Mouse (Mus musculus) hindbrain, postnatal 0 days (tissue): Measurements from ENCODE around the gene Gm20388. TPM values are rescaled to one million over a fixed set of nuclear protein-coding genes. Genes with fewer than 3 reads are reported as not detected.

Source experiments
- ATAC-seq: fragments of 200-750 bp; cut with Nextera tagmentation; 2 replicates; pipeline ENCODE4 v1.8.0; 2017; ENCODE audit warnings: mild to moderate bottlenecking, moderate TSS enrichment, moderate library complexity
- DNase-seq: peaks from one replicate; pipeline ENCODE4 v3.0.0-alpha.2; 2015; ENCODE audit warnings: low spot score
- H3K27ac ChIP-seq: fragments of 300-500 bp; sonication (generic); 2 replicates; pipeline ENCODE4 v1.5.1; 2014; ENCODE audit warnings: mild to moderate bottlenecking
- H3K27me3 ChIP-seq: fragments of 300-500 bp; sonication (generic); 2 replicates; pipeline ENCODE4 v1.6.1; 2014; ENCODE audit warnings: low read length, mixed read lengths; ENCODE audit not compliant: insufficient read depth
- H3K36me3 ChIP-seq: fragments of 300-500 bp; sonication (generic); 2 replicates; pipeline ENCODE4 v1.6.1; 2014; ENCODE audit warnings: low read length, mixed read lengths; ENCODE audit not compliant: insufficient read depth
- H3K4me1 ChIP-seq: fragments of 300-500 bp; sonication (generic); 2 replicates; pipeline ENCODE4 v1.6.1; 2014; ENCODE audit warnings: antibody characterized with exemption, low read length, mixed read lengths; ENCODE audit not compliant: insufficient read depth
- H3K4me2 ChIP-seq: fragments of 300-500 bp; sonication (generic); 2 replicates; pipeline ENCODE4 v1.6.1; 2014; ENCODE audit warnings: low read depth, mild to moderate bottlenecking, low read length, moderate library complexity, mixed read lengths
- H3K4me3 ChIP-seq: fragments of 300-500 bp; sonication (generic); 2 replicates; pipeline ENCODE4 v1.5.1; 2014; ENCODE audit warnings: low read length
- H3K9ac ChIP-seq: fragments of 300-500 bp; sonication (generic); replicated peaks from 2 replicates; pipeline ENCODE4 v1.6.1; 2014; ENCODE audit warnings: mild to moderate bottlenecking, low read length, moderate library complexity, mixed read lengths
- H3K9me3 ChIP-seq: fragments of 300-500 bp; sonication (generic); 2 replicates; pipeline ENCODE4 v1.6.1; 2016; ENCODE audit warnings: low read length, mixed read lengths
- CTCF ChIP-seq: IDR thresholded peaks from 2 replicates; pipeline ENCODE4 v1.5.1; 2016; ENCODE audit warnings: antibody characterized with exemption, control low read depth, low read depth
- WGBS: fragments of 180-500 bp; shearing (Covaris S2); extraction: QIAGEN DNeasy Blood & Tissue Kit; methylation state at CpG from one replicate; pipeline ENCODE4 v1.1.7; 2014; 5-methylcytosine and 5-hydroxymethylcytosine counted together
- polyA plus RNA-seq: library from polyadenylated mRNA; unstranded; fragments of >200 nt; fragmentation: Nextera tagmentation; extraction: Ambion mirVana; gene quantifications from 2 replicates; pipeline ENCODE4 v1.2.1, GENCODE M21; 2015
- total RNA-seq: library from RNA; depleted of rRNA; stranded (reverse); fragments of >200 nt; gene quantifications from 2 replicates; pipeline ENCODE4 v1.2.3, GENCODE M21; 2014

Gene Gm20388
- total and polyA plus RNA-seq, 2 experiments from 2014 or later: 71.3 TPM; not detected in 1

DNA sequence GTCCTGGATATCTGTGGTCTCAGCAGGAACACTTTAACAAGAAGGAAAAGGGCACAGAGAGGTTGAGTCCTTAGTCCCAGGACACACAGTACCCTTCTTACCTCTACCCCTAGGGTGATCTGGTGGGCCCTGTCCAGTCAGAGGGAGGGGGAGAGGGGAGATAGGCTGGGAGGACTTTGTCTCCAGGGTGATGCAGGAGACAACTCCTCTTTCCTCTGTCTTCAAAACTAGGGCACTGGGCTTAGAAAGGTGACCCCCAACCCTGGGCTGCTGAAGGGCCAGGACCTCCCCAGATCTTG lies 316.9 kb downstream of the Gm20388 start:
- ATAC-seq (no peak), DNase-seq (no peak)
- no peak overlapping the region; the same call in 1 of the 2 replicates for H3K4me3 ChIP-seq
- H3K9me3 ChIP-seq: no peaks in the 10 kb centered on the region
- TF ChIP-seq CTCF: no peak
- H3K4me1 ChIP-seq: peaks cover 28% of the 10 kb centered on the region; the same call in 1 of the 2 replicates
- no peaks in the 10 kb centered on the region for H3K27me3 ChIP-seq
- H3K4me2 ChIP-seq: peak overlapping the region; percentile 80
- 0 out of 2 replicates have a peak overlapping the region, but pooled peaks have one; percentile 0 for H3K27ac ChIP-seq
- no peaks in the 10 kb centered on the region for H3K36me3 ChIP-seq
- H3K9ac ChIP-seq: no peak overlapping the region

DNA sequence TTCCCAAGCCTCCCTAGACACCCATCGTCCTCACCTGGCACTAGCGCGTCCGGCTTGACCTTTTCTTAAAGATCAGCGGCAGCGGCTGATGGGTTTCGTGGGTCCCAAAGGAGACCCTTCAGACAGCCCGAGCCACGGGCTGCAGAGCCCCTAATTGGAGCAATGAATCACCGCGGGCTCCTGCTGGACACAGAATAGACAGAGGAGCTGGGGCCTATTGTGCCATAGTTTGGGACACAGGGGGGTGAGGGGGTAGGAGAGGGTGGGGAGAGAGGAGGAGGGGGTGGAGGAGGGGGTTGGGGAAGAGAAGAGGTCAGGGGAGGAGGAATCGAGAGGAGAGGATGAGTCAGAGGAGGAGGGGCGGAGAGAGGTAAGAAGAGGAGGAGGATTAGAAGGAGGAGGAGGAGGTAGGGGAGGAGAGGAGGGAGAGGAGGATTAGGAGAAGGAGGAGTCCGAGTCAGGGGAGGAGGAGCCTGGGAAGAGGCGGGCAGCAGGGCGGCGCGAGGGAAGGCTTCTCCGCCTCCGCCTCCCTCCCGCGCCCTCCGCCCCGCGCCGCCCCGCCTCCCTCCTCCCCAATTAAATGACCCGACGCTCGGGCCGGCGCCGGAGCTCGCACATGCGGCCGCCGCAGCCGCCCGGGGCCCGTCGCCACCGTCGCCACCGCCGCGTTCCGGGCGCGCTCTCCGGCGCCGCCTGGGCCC lies 317.4 kb downstream of the Gm20388 start, which contains the start of gene Gse1:
Gene Gse1 (plus strand): TSS at position 566 of the 701 bp plus-strand sequence.
- ATAC-seq (peak; percentile 74), DNase-seq (peak; percentile 86)
- Histone ChIP-seq H3K9ac (peak within 1 kb of the TSS; percentile 70), H3K27me3 (no peaks in the 10 kb centered on the region), H3K4me2 (peak within 1 kb of the TSS; percentile 80), H3K36me3 (no peaks in the 10 kb centered on the region), H3K4me1 (peaks cover 33% of the 10 kb centered on the region; the same call in 1 of the 2 replicates), H3K27ac (peak within 1 kb of the TSS; percentile 70; the same call in 1 of the 2 replicates), H3K9me3 (no peaks in the 10 kb centered on the region), H3K4me3 (peak within 1 kb of the TSS; percentile 54)
- TF ChIP-seq CTCF: no peak
- 3% methylated on average over 26 of the region's 52 CpGs for WGBS

DNA sequence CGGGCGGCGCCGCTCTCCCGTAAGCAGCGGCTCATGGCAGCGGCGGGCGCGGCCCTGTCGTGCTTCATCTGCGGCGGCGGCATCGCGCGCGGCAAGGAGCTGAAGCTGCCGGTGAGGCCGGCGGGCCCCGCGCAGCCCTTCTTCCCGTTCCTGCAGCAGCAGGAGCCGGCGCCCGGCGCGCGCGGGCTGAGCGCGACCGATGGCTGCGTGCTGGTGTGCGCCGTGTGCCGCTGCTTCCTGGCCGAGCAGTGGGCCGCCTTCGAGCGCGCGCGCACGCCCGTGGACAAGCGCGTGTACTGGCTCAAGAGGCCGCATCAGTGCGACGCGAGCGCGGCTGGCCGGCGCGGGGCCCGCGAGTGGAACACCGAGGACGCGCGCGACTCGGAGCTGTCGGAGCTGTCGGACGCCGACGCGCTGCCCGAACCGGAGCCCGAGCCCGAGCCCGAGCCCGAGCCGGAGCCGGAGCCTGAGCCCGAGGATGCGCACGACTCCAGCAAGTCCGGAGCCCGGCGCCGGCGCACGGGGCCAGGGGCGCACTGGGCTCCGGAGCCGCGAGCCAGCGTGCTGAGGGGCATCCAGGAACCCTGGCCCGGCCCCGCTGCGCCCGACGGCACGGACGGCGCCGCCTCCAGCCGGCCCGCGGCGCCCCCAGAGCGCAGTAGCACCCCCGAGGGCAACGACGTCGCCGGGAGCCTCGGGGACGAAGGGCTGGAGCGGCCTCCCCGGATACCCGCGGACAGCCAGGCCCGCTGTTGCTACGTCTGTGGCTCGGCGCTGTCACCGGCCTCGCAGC lies 318.3 kb downstream of the Gm20388 start:
- TF ChIP-seq CTCF: no peak
- H3K4me3 ChIP-seq: peak overlapping the region; percentile 54
- no peaks in the 10 kb centered on the region for H3K36me3 ChIP-seq
- DNase-seq: peak; percentile 76
- H3K9ac ChIP-seq: peak overlapping the region; percentile 70
- H3K27me3 ChIP-seq: no peaks in the 10 kb centered on the region
- H3K27ac ChIP-seq: peak overlapping the region; percentile 70; the same call in 1 of the 2 replicates
- H3K4me1 ChIP-seq: peaks cover 41% of the 10 kb centered on the region; the same call in 1 of the 2 replicates
- peak; percentile 51 for ATAC-seq
- under 1% methylated on average over 113 of the region's 125 CpGs for WGBS
- H3K9me3 ChIP-seq: no peaks in the 10 kb centered on the region
- H3K4me2 ChIP-seq: peak overlapping the region; percentile 80

DNA sequence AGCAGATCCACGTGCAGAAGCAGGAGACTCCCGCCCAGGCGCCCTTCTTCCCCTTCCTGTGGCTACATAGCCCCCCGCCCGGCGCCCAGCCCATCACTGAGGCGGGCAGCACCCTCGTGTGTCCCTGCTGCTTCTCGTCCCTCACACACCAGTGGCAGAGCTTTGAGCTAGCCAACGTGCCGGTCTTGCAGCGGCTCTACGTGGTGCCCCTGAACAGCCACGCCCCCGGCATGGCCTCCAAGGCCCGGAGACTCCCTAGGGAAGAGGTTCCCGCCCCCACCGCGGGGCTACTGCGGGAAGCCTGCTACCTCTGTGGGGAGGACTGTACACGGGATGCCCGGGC lies 318.9 kb downstream of the Gm20388 start:
- peak overlapping the region; percentile 54 for H3K4me3 ChIP-seq
- WGBS: under 1% methylated on average over 17 of the region's 22 CpGs
- H3K4me2 ChIP-seq: peak overlapping the region; percentile 80
- H3K27me3 ChIP-seq: no peaks in the 10 kb centered on the region
- no peaks in the 10 kb centered on the region for H3K36me3 ChIP-seq
- DNase-seq (no peak), ATAC-seq (peak; percentile 7; the same call in 1 of the 2 replicates)
- peaks cover 44% of the 10 kb centered on the region; the same call in 1 of the 2 replicates for H3K4me1 ChIP-seq
- H3K9me3 ChIP-seq: no peaks in the 10 kb centered on the region
- no peak overlapping the region for H3K27ac ChIP-seq
- peak overlapping the region; percentile 70 for H3K9ac ChIP-seq
- TF ChIP-seq CTCF: no peak

DNA sequence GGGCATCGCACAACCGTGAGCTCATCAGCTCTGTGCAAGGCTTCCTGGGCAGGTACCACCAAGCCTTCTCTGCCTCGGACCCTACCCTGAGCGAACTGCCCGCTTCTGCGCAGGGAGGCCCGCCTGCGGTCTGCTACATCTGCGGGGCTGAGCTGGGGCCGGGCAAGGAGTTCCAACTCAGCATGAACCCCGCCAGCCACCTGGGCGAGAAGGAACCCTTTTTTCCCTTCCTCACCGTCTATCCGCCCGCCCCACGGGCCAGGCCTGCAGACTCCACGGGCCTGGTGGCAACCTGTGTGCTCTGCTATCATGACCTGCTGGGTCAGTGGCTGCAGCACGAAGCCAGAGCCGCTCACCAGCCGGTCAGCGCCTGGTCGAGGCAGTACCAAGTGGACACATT lies 319.4 kb downstream of the Gm20388 start:
- Histone ChIP-seq H3K9ac (peak overlapping the region; percentile 70; the same call in 1 of the 2 replicates), H3K4me3 (peak overlapping the region; percentile 54), H3K4me2 (peak overlapping the region; percentile 80), H3K9me3 (no peaks in the 10 kb centered on the region), H3K4me1 (peaks cover 45% of the 10 kb centered on the region; the same call in 1 of the 2 replicates), H3K36me3 (no peaks in the 10 kb centered on the region), H3K27me3 (no peaks in the 10 kb centered on the region), H3K27ac (no peak overlapping the region)
- DNase-seq (no peak), ATAC-seq (no peak)
- whole genome bisulfite sequencing: 17% methylated on average over 22 of the region's 22 CpGs
- no peak for TF ChIP-seq CTCF

DNA sequence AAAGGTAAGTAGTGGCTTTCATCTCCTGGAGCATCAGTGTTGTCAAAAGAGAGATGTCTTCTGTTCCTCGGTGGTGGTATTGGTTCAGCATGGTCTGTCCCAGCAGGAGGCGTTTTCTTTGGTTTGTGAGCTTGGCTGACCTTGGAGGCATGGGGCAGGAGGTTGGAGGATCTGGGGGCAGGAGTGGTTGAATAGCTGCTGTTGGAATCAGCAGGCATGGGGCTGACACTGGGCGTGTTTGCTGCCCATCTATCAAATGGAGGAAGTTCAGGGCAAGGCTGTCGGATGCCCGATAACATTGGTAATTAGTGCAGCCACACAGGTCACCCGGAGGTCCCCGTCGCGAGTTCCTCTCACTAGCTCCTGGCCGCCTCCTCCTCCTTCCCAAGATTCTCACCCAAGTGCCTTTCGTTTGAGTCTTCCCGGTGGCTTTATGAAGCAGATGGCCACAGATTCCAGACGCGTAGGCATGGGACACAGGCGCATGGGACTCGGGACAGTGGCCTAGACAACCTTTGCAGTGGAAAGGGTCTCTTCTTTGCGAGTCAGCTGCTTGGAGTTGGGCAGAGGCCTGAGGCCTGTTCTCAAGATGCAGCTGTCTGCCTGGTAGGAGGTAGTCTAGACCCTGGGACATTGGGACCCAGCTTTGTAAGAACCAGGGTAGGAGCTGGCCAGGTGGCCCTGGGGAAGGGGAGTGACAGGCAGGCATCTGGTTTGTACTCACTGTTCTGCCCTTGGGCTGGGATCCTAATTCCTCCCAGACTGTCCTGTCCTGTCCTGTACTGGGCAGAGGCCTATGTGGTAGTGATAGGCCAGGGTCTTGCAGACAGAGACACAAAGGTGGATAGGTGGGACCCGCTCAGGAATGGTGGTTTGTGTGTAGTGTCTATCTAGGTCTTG lies 320.3 kb downstream of the Gm20388 start:
- ATAC-seq (no peak), DNase-seq (no peak)
- Histone ChIP-seq H3K27me3 (no peaks in the 10 kb centered on the region), H3K36me3 (no peaks in the 10 kb centered on the region), H3K4me2 (peak overlapping the region; percentile 80), H3K4me1 (peaks cover 45% of the 10 kb centered on the region; the same call in 1 of the 2 replicates), H3K9me3 (no peaks in the 10 kb centered on the region), H3K27ac (no peak overlapping the region), H3K4me3 (peak overlapping the region; percentile 54), H3K9ac (no peak overlapping the region; the same call in 1 of the 2 replicates)
- no peak for TF ChIP-seq CTCF
- whole genome bisulfite sequencing: 30% methylated on average over 18 of the region's 18 CpGs
